Mouse (Mus musculus) cerebellum, adult 2 months (tissue): ENCODE results near the gene Pacs1. TPM values are rescaled to one million over a fixed set of nuclear protein-coding genes. Genes with fewer than 3 reads are reported as not detected.
"Not testable (repeated sequence)": the region's sequence is repeated elsewhere in the genome, so short reads cannot be mapped to it uniquely, and the experiment has no call there.

Experiments used
- DNase-seq, 2 experiments: peaks; one replicate each; pipeline ENCODE4 v3.0.0; 2021
- H3K27ac ChIP-seq: fragments of 200-500 bp; 2 replicates; pipeline ENCODE4 v1.5.1; 2012; ENCODE audit warnings: low read length, control low read depth, inconsistent platforms; ENCODE audit not compliant: insufficient read depth
- H3K27me3 ChIP-seq: fragments of 200-500 bp; 2 replicates; pipeline ENCODE4 v1.6.1; 2012; ENCODE audit warnings: inconsistent platforms, mild to moderate bottlenecking, low read length, moderate library complexity; ENCODE audit not compliant: control insufficient read depth, insufficient read depth
- H3K4me1 ChIP-seq: fragments of 200-500 bp; 2 replicates; pipeline ENCODE4 v1.6.1; 2011; ENCODE audit warnings: low read length; ENCODE audit not compliant: control insufficient read depth, insufficient read depth
- H3K4me3 ChIP-seq: fragments of 200-500 bp; replicated peaks from 2 replicates; pipeline ENCODE3; 2011; ENCODE audit warnings: mild to moderate bottlenecking, low read depth, low read length, control low read depth; ENCODE audit not compliant: insufficient read depth
- CTCF ChIP-seq: fragments of 200-500 bp; IDR thresholded peaks from 2 replicates; pipeline ENCODE4 v1.5.1; 2011; ENCODE audit warnings: low read depth, mild to moderate bottlenecking, control low read depth, low read length, moderate library complexity, borderline replicate concordance; ENCODE audit not compliant: insufficient read depth
- POLR2A ChIP-seq: fragments of 200-500 bp; IDR thresholded peaks from 2 replicates; pipeline ENCODE4 v1.6.1; 2011; ENCODE audit warnings: low read length, control low read depth, borderline replicate concordance; ENCODE audit not compliant: insufficient read depth
- WGBS: fragments of 180-500 bp; shearing (Covaris S2); methylation state at CpG from one replicate; pipeline ENCODE4 v1.1.7; 2018; 5-methylcytosine and 5-hydroxymethylcytosine counted together
- polyA plus RNA-seq: library from polyadenylated mRNA; depleted of rRNA; stranded (reverse); fragments of >200 nt; gene quantifications from 2 replicates; pipeline ENCODE4 v1.2.3, GENCODE M21; 2012; rRNA removed

Gene Pacs1
- polyA plus RNA-seq, 1 experiment: 26.7 TPM

GRCm38 (mm10) chr19:5087884-5088728 is 184.8 kb downstream of the Pacs1 start, which contains the start of gene Yif1a:
TSS of gene Yif1a (plus strand) at chr19:5088538.
- under 1% methylated on average over 58 of the region's 58 CpGs for WGBS
- H3K4me3 ChIP-seq: peak within 1 kb of the TSS; percentile 88
- TF ChIP-seq CTCF (peak; percentile 43), POLR2A (peak; percentile 68)
- no peaks in the 10 kb centered on the region for H3K27me3 ChIP-seq
- peak within 1 kb of the TSS; percentile 70 for H3K27ac ChIP-seq
- peak; percentile 92 to 99 for DNase-seq
- peaks cover 5% of the 10 kb centered on the region for H3K4me1 ChIP-seq

GRCm38 (mm10) chr19:5086533-5086932 is 186.4 kb downstream of the Pacs1 start:
- H3K27ac ChIP-seq, H3K4me3 ChIP-seq, H3K4me1 ChIP-seq, DNase-seq, H3K27me3 ChIP-seq: not testable (repeated sequence)
- peak; percentile 17; the same call in 1 of the 2 replicates for TF ChIP-seq CTCF
- WGBS: 65% methylated on average over 4 of the region's 4 CpGs

- H3K27me3 ChIP-seq: no peaks in the 10 kb centered on the region
- H3K4me3 ChIP-seq: peak within 1 kb of the TSS; percentile 64
- under 1% methylated on average over 54 of the region's 69 CpGs for WGBS
- TF ChIP-seq POLR2A: peak; percentile 69; the same call in 1 of the 2 replicates
- no peak for TF ChIP-seq CTCF
- H3K4me1 ChIP-seq: peaks cover 10% of the 10 kb centered on the region
- DNase-seq: peak; percentile 80
- peak within 1 kb of the TSS; percentile 98 for H3K27ac ChIP-seq
Measured at GRCm38 (mm10) chr19:5085145-5085863, 187.6 kb downstream of the Pacs1 start, which contains the start of gene Tmem151a. TSS of gene Tmem151a (minus strand) at chr19:5085531.

- DNase-seq: peak; percentile 58 to 63
- Histone ChIP-seq H3K27me3 (no peaks in the 10 kb centered on the region), H3K4me3 (peak overlapping the region; percentile 64), H3K4me1 (peaks cover 10% of the 10 kb centered on the region), H3K27ac (peak overlapping the region; percentile 98)
- no peak for TF ChIP-seq POLR2A
- no peak for TF ChIP-seq CTCF
- 1% methylated on average over 15 of the region's 15 CpGs for WGBS
Measured at GRCm38 (mm10) chr19:5084834-5085144, 188.1 kb downstream of the Pacs1 start.

GRCm38 (mm10) chr19:5083961-5084833 is 188.7 kb downstream of the Pacs1 start:
- DNase-seq: no peak
- Histone ChIP-seq H3K27me3 (no peaks in the 10 kb centered on the region), H3K4me3 (peak overlapping the region; percentile 64), H3K4me1 (peaks cover 10% of the 10 kb centered on the region), H3K27ac (peak overlapping the region; percentile 98; the same call in 1 of the 2 replicates)
- TF ChIP-seq POLR2A: no peak
- TF ChIP-seq CTCF: no peak
- 69% methylated on average over 3 of the region's 3 CpGs for WGBS

Other genes starting within 250 kb of the Pacs1 start
- gene Slc29a2, start 249.3 kb downstream of the Pacs1 start, polyA plus RNA-seq: 23.8 and 24.0 TPM in 2 replicates
- gene B4gat1, start 234.3 kb downstream of the Pacs1 start, polyA plus RNA-seq: 104 and 108 TPM in 2 replicates
- gene AC124502.3, start 234.2 kb downstream of the Pacs1 start, polyA plus RNA-seq: 5.0 and 5.7 TPM in 2 replicates
- 17.6 and 20.8 TPM in 2 replicates for gene Brms1, start 231.8 kb downstream of the Pacs1 start, polyA plus RNA-seq
- 2.8 and 3.7 TPM in 2 replicates for gene Rin1, start 222.6 kb downstream of the Pacs1 start, polyA plus RNA-seq
- gene Cd248, start 205.0 kb downstream of the Pacs1 start, polyA plus RNA-seq: 4.5 and 4.9 TPM in 2 replicates
- gene Tmem151a, start 187.6 kb downstream of the Pacs1 start, polyA plus RNA-seq: 84.0 and 102 TPM in 2 replicates
- 98.4 and 103 TPM in 2 replicates for gene Yif1a, start 184.6 kb downstream of the Pacs1 start, polyA plus RNA-seq
- 89.3 and 90.3 TPM in 2 replicates for gene Cnih2, start 174.6 kb downstream of the Pacs1 start, polyA plus RNA-seq
- 191 and 195 TPM in 2 replicates for gene Rab1b, start 166.0 kb downstream of the Pacs1 start, polyA plus RNA-seq
- gene Klc2, start 154.6 kb downstream of the Pacs1 start, polyA plus RNA-seq: 318 and 338 TPM in 2 replicates
- 175 and 181 TPM in 2 replicates for gene Sf3b2, start 22.3 kb upstream of the Pacs1 start, polyA plus RNA-seq
- gene Gal3st3, start 25.2 kb upstream of the Pacs1 start, polyA plus RNA-seq: 49.2 and 55.9 TPM in 2 replicates
- not detected in 2 replicates for gene Catsper1, start 62.6 kb upstream of the Pacs1 start, polyA plus RNA-seq
- 15.4 and 19.0 TPM in 2 replicates for gene Cst6, start 76.5 kb upstream of the Pacs1 start, polyA plus RNA-seq
- gene Eif1ad, start 93.6 kb upstream of the Pacs1 start, polyA plus RNA-seq: 28.0 and 30.6 TPM in 2 replicates
- 88.7 and 96.0 TPM in 2 replicates for gene Banf1, start 94.0 kb upstream of the Pacs1 start, polyA plus RNA-seq
- gene Sart1, start 115.6 kb upstream of the Pacs1 start, polyA plus RNA-seq: 77.5 and 86.5 TPM in 2 replicates
- 0.21 TPM in 1 of 2 replicates, not detected in the other for gene Tsga10ip, start 129.4 kb upstream of the Pacs1 start, polyA plus RNA-seq
- 281 and 309 TPM in 2 replicates for gene Drap1, start 151.9 kb upstream of the Pacs1 start, polyA plus RNA-seq
- gene AI837181, start 152.0 kb upstream of the Pacs1 start, polyA plus RNA-seq: 130 and 134 TPM in 2 replicates
- not detected in 2 replicates for gene Fosl1, start 174.4 kb upstream of the Pacs1 start, polyA plus RNA-seq
- gene Ccdc85b, start 184.8 kb upstream of the Pacs1 start, polyA plus RNA-seq: 31.0 and 32.5 TPM in 2 replicates
- gene Fibp, start 187.5 kb upstream of the Pacs1 start, polyA plus RNA-seq: 140 and 146 TPM in 2 replicates
- 1.2 and 1.5 TPM in 2 replicates for gene Ctsw, start 195.4 kb upstream of the Pacs1 start, polyA plus RNA-seq
- 43.3 and 43.4 TPM in 2 replicates for gene Efemp2, start 200.8 kb upstream of the Pacs1 start, polyA plus RNA-seq
- 94.2 and 115 TPM in 2 replicates for gene Mus81, start 215.3 kb upstream of the Pacs1 start, polyA plus RNA-seq
- 1,135 and 1,193 TPM in 2 replicates for gene Cfl1, start 217.3 kb upstream of the Pacs1 start, polyA plus RNA-seq
- 6.7 and 6.8 TPM in 2 replicates for gene 1700020D05Rik, start 230.7 kb upstream of the Pacs1 start, polyA plus RNA-seq
- gene Snx32, start 237.4 kb upstream of the Pacs1 start, polyA plus RNA-seq: 176 and 185 TPM in 2 replicates